Mouse (Mus musculus) testis, adult 2 months (tissue): ENCODE results near the gene Kntc1.

Experiments
- CTCF ChIP-seq: fragments of 200-500 bp; IDR thresholded peaks from 2 replicates; pipeline ENCODE4 v1.5.1; 2012; ENCODE audit warnings: low read depth, mild to moderate bottlenecking, inconsistent platforms, low read length, moderate library complexity; ENCODE audit not compliant: control insufficient read depth, insufficient read depth, insufficient replicate concordance
- POLR2A ChIP-seq: fragments of 200-500 bp; IDR thresholded peaks from 2 replicates; pipeline ENCODE4 v1.6.1; 2012; ENCODE audit warnings: low read depth, mild to moderate bottlenecking, inconsistent platforms, low read length, moderate library complexity; ENCODE audit not compliant: control insufficient read depth

DNA sequence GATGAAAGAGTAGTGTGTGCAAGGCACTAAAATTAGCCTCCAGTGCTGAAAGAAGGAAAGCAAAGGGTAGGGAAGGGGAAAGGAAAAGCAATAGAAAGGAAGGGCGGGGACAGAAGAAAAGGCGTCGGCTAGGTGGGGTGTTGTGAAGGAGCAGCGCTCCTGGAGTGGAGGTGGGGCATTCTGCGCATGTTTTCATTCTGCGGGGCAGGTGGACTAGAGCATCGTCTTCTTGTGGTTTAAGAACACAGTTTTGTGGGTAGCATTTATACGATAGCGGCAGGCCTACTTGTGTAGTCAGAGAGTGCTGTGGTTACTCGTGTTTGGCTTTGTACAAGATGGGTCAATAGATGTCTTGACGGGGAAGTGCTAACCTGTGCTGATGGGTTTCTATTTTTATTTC, 16.0 kb downstream of the Kntc1 start:
- TF ChIP-seq CTCF, result no peak
- TF ChIP-seq POLR2A, result no peak
